Mouse (Mus musculus): Measurements from ENCODE around the gene Lxn. TPM values are rescaled to one million over a fixed set of nuclear protein-coding genes. Genes with fewer than 3 reads are reported as not detected.
A peak's percentile ranks its signal among the peaks of the same experiment; 100 is the strongest.

Lxn gene
- polyA plus RNA-seq, 1 experiment from 2014 or later: 62.0 TPM

GRCm38 (mm10) chr3:67485233-67485632 lies 21.5 kb upstream of the Lxn start:
- H3K36me3 ChIP-seq: peaks cover 5% of the 10 kb centered on the region; the same call in 1 of the 2 replicates
- H3K27me3 ChIP-seq (ENCODE audit: insufficient read depth, poor library complexity, severe bottlenecking): no peaks in the 10 kb centered on the region
- 92% methylated on average over 2 of the region's 2 CpGs for WGBS
- DNase-seq (ENCODE audit: low spot score): no peak
- no peak overlapping the region for H3K4me3 ChIP-seq
- H3K27ac ChIP-seq: no peak overlapping the region
- H3K4me1 ChIP-seq: peaks cover 7% of the 10 kb centered on the region; the same call in 1 of the 2 replicates
- no peaks in the 10 kb centered on the region for H3K9me3 ChIP-seq

- Histone ChIP-seq H3K36me3 (peaks cover 14% of the 10 kb centered on the region), H3K27ac (no peak overlapping the region), H3K27me3 (ENCODE audit: insufficient read depth, poor library complexity, severe bottlenecking) (no peaks in the 10 kb centered on the region), H3K4me3 (no peak overlapping the region), H3K9me3 (no peaks in the 10 kb centered on the region), H3K4me1 (peaks cover 4% of the 10 kb centered on the region; the same call in 1 of the 2 replicates)
- WGBS: 88% methylated on average over 10 of the region's 10 CpGs
- peak; percentile 52 for DNase-seq (ENCODE audit: low spot score)
Observed at GRCm38 (mm10) chr3:67482400-67482799, 18.7 kb upstream of the Lxn start.

- no peaks in the 10 kb centered on the region for H3K27me3 ChIP-seq (ENCODE audit: insufficient read depth, poor library complexity, severe bottlenecking)
Observed at GRCm38 (mm10) chr3:67479806-67480205, 16.1 kb upstream of the Lxn start.

DNA sequence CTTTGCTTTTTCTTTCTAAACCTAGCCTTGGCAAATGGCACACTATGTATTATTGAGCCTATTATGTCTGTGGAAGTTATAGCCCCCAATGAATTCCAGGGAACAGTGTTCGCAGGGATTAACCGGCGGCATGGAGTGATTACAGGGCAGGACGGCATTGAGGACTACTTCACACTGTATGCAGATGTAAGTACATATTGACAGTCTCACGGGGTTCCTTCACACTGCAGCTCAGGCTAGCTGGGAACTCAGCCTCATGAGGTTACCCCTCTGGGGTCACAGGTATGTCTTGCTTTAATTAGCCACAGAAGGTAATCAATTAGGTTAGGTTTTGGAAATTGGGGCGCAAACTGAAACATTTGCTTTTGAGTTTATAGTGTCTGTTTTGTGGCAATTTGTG lies 9.7 kb upstream of the Lxn start:
- Histone ChIP-seq H3K36me3 (peaks cover 57% of the 10 kb centered on the region), H3K27ac (no peak overlapping the region), H3K4me1 (peaks cover 3% of the 10 kb centered on the region; the same call in 1 of the 2 replicates), H3K9me3 (no peaks in the 10 kb centered on the region), H3K27me3 (ENCODE audit: insufficient read depth, poor library complexity, severe bottlenecking) (no peaks in the 10 kb centered on the region), H3K4me3 (no peak overlapping the region)
- DNase-seq (ENCODE audit: low spot score): no peak
- WGBS: 88% methylated on average over 6 of the region's 6 CpGs

More at GRCm38 (mm10) chr3:67479806-67480205, 16.1 kb upstream of the Lxn start:
- Histone ChIP-seq H3K4me3 (no peak overlapping the region), H3K27ac (no peak overlapping the region), H3K4me1 (peaks cover 4% of the 10 kb centered on the region; the same call in 1 of the 2 replicates), H3K9me3 (no peaks in the 10 kb centered on the region), H3K36me3 (peaks cover 37% of the 10 kb centered on the region)
- 85% methylated on average over 11 of the region's 11 CpGs for WGBS
- DNase-seq (ENCODE audit: low spot score): no peak

- no peaks in the 10 kb centered on the region for H3K27me3 ChIP-seq (ENCODE audit: insufficient read depth, poor library complexity, severe bottlenecking)
- H3K4me3 ChIP-seq: no peak overlapping the region
- H3K4me1 ChIP-seq: peaks cover 3% of the 10 kb centered on the region; the same call in 1 of the 2 replicates
- no peak for DNase-seq (ENCODE audit: low spot score)
- H3K36me3 ChIP-seq: peaks cover 62% of the 10 kb centered on the region
- H3K9me3 ChIP-seq: no peaks in the 10 kb centered on the region
- H3K27ac ChIP-seq: no peak overlapping the region
- WGBS: 67% methylated on average over 4 of the region's 4 CpGs
Observed at GRCm38 (mm10) chr3:67471408-67472127, 7.8 kb upstream of the Lxn start.

DNA sequence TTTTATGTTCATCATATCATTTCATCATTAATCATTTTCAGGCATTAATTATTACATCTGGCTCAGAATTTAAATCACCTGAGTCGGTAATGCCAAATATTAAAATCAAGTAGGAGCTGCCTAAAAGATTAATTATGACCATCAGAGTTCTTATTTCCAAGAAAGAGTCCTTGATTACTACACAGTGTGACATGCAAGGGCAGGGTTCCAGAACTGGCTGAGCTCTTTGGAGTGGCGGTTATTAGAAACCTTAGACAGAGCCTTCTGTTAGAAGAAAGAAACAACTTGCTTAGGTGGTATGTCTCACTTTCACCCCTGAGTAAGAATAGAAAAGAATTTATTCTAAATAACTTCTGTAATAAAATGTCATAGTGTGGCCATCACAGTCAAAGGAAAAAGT lies 3.6 kb upstream of the Lxn start:
- Histone ChIP-seq H3K4me3 (no peak overlapping the region), H3K27ac (no peak overlapping the region), H3K4me1 (peaks cover 14% of the 10 kb centered on the region; the same call in 1 of the 2 replicates), H3K9me3 (no peaks in the 10 kb centered on the region), H3K27me3 (ENCODE audit: insufficient read depth, poor library complexity, severe bottlenecking) (no peaks in the 10 kb centered on the region), H3K36me3 (peaks cover 34% of the 10 kb centered on the region)
- no peak for DNase-seq (ENCODE audit: low spot score)
- 87% methylated on average over 2 of the region's 2 CpGs for WGBS

GRCm38 (mm10) chr3:67466576-67466975 lies 2.9 kb upstream of the Lxn start:
- peak; percentile 57 for DNase-seq (ENCODE audit: low spot score)
- H3K27ac ChIP-seq: no peak overlapping the region
- H3K9me3 ChIP-seq: no peaks in the 10 kb centered on the region
- peaks cover 31% of the 10 kb centered on the region for H3K36me3 ChIP-seq
- peaks cover 16% of the 10 kb centered on the region; the same call in 1 of the 2 replicates for H3K4me1 ChIP-seq
- no peaks in the 10 kb centered on the region for H3K27me3 ChIP-seq (ENCODE audit: insufficient read depth, poor library complexity, severe bottlenecking)
- H3K4me3 ChIP-seq: no peak overlapping the region
- 91% methylated on average over 5 of the region's 5 CpGs for WGBS

DNA sequence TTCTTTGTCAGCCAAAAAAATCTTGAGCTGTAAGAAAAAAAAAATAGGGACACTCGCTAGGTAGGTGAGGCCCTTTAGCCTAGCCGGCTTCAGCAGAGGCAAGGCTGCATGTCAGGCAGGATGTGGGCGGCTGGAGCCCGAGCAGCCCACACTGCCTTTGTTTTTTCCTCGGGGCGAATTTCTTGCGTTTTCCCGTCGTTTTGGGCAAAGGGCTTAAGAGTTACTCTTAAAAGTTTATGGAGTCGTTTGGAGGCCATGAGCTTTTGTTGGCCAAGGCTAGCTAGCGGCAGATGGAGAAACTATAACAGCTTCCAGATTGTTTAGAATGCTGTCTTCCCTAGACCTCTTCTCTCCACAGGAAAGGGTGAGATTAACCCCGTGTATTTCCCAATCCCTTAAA lies 725 bp downstream of the Lxn start:
- Histone ChIP-seq H3K4me3 (peak overlapping the region; percentile 74), H3K9me3 (no peaks in the 10 kb centered on the region), H3K4me1 (peaks cover 15% of the 10 kb centered on the region; the same call in 1 of the 2 replicates), H3K27me3 (ENCODE audit: insufficient read depth, poor library complexity, severe bottlenecking) (no peaks in the 10 kb centered on the region), H3K36me3 (peaks cover 42% of the 10 kb centered on the region), H3K27ac (peak overlapping the region; percentile 87)
- peak; percentile 68 for DNase-seq (ENCODE audit: low spot score)
- 3% methylated on average over 12 of the region's 12 CpGs for WGBS

GRCm38 (mm10) chr3:67462578-67462977 lies 1.1 kb downstream of the Lxn start:
- peak overlapping the region; percentile 87; the same call in 1 of the 2 replicates for H3K27ac ChIP-seq
- 43% methylated on average over 10 of the region's 10 CpGs for WGBS
- H3K36me3 ChIP-seq: peaks cover 42% of the 10 kb centered on the region
- DNase-seq (ENCODE audit: low spot score): peak; percentile 74
- H3K4me3 ChIP-seq: peak overlapping the region; percentile 74
- H3K9me3 ChIP-seq: no peaks in the 10 kb centered on the region
- H3K4me1 ChIP-seq: peaks cover 15% of the 10 kb centered on the region; the same call in 1 of the 2 replicates
- no peaks in the 10 kb centered on the region for H3K27me3 ChIP-seq (ENCODE audit: insufficient read depth, poor library complexity, severe bottlenecking)

DNA sequence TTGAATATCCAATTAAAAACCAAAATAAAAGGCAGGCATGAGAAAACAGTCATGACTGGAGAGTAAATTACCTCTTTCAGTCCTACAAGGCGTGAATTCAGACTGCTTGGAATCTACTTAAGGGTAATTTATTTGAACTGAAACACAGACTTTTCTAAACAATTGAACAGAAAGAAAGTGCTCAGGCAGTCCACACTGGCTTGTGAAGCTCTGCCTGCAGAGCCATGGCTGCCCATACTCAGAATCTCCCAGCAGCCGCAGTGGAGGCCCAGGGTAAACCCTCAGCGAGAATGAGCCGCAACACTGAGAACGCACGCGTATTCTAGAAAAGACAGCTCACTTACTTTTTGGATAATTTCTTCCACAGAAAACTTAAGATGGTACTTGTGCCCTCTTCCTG lies 1.7 kb downstream of the Lxn start:
- Histone ChIP-seq H3K36me3 (peaks cover 44% of the 10 kb centered on the region), H3K4me3 (no peak overlapping the region)
- DNase-seq (ENCODE audit: low spot score): peak; percentile 58

DNA sequence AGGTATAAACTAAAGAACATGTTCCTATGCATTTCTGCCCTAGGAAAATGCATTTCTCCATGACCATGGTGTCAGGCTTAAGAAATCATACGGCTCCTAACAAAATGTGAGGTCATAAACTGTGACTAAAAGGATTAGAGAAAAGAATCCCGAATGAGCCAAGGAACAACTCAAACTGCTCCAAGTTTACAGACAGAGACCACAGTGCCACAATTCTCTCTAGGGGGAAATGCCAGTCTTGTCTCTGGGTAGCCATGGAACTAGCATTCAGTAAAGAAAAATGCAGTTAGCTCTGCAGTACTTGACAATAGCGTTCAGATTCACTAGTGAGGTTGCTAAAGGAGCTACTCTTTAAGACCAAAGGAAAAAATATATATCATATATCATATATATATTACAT lies 3.8 kb downstream of the Lxn start:
- no peaks in the 10 kb centered on the region for H3K9me3 ChIP-seq
- H3K36me3 ChIP-seq: peaks cover 59% of the 10 kb centered on the region
- peaks cover 15% of the 10 kb centered on the region; the same call in 1 of the 2 replicates for H3K4me1 ChIP-seq
- WGBS: 93% methylated on average over 3 of the region's 3 CpGs
- no peak overlapping the region for H3K27ac ChIP-seq
- DNase-seq (ENCODE audit: low spot score): no peak
- H3K4me3 ChIP-seq: no peak overlapping the region
- no peaks in the 10 kb centered on the region for H3K27me3 ChIP-seq (ENCODE audit: insufficient read depth, poor library complexity, severe bottlenecking)

More for the DNA sequence above, 1.7 kb downstream of the Lxn start:
- Histone ChIP-seq H3K4me1 (peaks cover 15% of the 10 kb centered on the region; the same call in 1 of the 2 replicates), H3K9me3 (no peaks in the 10 kb centered on the region), H3K27ac (no peak overlapping the region), H3K27me3 (ENCODE audit: insufficient read depth, poor library complexity, severe bottlenecking) (no peaks in the 10 kb centered on the region)
- 91% methylated on average over 7 of the region's 7 CpGs for WGBS

DNA sequence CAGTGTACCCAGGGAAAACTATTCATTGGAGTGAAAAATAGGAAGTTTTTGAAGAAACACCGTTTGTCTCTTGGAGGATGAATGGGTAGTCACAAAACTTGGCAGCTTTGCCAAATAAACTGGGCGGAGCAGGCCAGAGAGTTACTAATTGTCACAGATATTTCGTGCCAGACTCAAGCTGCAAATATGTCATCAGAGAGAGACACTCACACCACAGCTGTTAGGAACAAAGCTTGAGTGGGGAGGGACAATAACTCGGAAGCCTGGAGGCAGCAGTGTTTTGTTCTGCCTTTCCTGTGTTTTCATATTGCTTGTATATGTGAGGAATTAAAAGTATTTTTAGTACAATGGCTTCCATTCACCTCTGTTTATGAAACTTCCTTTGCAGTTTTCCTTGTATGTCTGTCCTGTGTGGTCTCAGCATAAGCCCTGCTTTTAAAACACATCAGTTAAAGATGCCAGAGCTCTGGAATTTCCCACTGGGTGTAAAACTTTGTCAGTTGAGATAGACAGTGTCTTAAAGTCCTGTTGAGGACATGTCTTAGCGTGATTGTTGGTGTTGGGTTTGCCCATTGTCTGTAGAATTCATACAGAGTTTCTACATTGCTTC lies 13.0 kb downstream of the Lxn start:
- H3K27me3 ChIP-seq (ENCODE audit: insufficient read depth, poor library complexity, severe bottlenecking): no peaks in the 10 kb centered on the region
- no peak for DNase-seq (ENCODE audit: low spot score)
- no peaks in the 10 kb centered on the region for H3K4me1 ChIP-seq
- no peaks in the 10 kb centered on the region for H3K9me3 ChIP-seq
- no peak overlapping the region for H3K27ac ChIP-seq
- peaks cover 90% of the 10 kb centered on the region for H3K36me3 ChIP-seq
- WGBS: 91% methylated on average over 5 of the region's 5 CpGs
- H3K4me3 ChIP-seq: no peak overlapping the region

DNA sequence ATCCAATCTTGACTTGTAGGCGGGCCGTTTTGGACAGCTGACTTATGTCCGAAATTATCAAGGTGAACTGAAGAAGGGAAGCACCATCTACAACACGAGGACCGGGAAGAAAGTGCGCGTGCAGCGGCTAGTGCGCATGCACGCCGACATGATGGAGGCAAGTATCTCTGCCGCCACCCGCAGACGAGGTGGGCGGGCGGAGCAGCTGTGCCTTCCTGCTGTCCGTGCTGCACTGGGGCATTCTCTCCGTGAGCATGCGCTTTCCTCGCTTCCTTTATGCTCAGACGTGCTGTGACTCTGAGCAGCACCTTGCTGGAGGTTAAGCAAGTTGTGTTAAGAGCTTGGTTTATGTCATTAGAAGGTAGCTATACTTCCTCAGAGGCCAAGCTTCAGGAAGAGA lies 14.1 kb downstream of the Lxn start:
- no peaks in the 10 kb centered on the region for H3K9me3 ChIP-seq
- no peak overlapping the region for H3K4me3 ChIP-seq
- DNase-seq (ENCODE audit: low spot score): no peak
- no peak overlapping the region for H3K27ac ChIP-seq
- H3K36me3 ChIP-seq: peaks cover 89% of the 10 kb centered on the region
- no peaks in the 10 kb centered on the region for H3K4me1 ChIP-seq
- no peaks in the 10 kb centered on the region for H3K27me3 ChIP-seq (ENCODE audit: insufficient read depth, poor library complexity, severe bottlenecking)
- 92% methylated on average over 21 of the region's 21 CpGs for WGBS

Measured in heart, embryonic 10.5 days (tissue).